Mouse (Mus musculus): ENCODE data around the gene Ttll8.

Gene Ttll8

DNA sequence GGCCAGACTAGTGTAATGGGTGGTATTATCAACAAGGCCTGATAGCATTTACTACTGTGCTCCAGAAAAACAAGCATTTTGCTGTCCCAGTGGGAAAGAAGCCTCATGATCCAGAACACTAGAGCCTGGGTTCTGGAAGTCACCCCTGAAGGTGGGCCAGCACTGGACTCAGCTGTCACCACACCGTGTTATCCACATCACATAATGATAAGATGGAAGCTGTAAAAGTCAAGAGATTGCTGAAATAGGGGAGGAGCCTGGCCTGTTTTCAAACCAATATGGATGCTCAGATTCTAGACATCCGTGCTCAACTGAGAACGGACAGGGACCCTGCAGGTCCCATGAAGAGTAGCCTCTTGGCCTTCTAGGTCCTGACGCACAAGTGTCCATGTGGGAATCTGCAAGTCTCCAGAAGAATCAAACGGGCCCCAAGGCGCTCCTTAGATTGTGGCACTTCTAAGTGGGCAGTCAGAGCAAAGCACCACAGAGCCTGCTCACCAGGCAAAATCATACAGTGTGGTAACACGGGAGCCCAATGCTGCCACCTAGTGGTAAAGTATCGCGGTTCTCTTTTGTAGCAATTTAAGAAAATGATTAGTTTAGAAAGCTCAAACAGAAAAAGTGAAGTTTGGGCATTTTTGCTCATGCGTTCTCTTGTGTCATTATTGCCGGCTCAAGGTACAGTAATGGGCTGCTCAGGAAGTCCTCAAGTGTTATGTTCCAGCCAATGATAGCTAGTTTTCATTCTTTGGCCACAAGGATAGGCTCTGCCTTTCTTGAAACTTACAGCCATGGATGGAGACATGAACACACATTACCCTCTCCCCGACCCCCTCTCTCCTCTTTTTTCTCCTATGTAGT is 32.9 kb downstream of the Ttll8 start:
- peak; percentile 59 for DNase-seq

DNA sequence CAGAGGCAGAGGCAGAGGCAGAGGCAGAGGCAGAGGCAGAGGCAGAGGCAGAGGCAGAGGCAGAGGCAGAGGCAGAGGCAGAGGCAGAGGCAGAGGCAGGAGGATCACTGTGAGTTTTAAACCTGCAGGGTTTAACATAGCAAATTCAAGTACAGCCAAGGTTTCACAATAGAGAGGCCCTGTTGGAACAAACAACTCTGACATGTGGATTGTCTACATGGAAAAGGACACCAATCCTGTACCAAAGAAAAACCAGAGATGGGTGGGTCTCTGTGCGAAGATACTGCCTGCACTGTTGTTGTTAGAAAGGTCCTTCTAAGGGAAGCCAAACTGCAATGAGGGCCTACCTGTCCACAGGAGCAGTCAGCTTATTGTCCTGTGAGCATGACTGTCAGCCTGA is 34.2 kb downstream of the Ttll8 start:
- DNase-seq: no peak

DNA sequence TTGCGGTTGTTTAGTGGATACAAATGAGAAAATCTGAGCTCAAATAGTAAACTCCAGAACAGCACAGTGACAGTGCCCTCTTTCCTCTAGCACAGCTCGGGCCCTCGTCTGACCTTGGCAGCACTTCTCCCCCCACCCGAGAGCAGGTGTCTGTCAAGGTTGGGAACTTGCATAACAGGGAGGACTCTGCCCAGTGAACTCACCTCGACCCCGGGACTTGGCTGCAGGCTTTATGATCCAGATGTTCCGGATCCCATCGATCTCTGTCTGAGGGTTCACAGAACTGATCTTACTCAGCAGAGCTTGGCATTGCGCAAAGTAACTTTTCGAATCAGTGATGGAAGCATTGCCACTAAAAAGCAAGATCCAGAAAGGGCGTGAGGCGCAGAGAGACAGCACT is 34.9 kb downstream of the Ttll8 start:
- DNase-seq: no peak

DNA sequence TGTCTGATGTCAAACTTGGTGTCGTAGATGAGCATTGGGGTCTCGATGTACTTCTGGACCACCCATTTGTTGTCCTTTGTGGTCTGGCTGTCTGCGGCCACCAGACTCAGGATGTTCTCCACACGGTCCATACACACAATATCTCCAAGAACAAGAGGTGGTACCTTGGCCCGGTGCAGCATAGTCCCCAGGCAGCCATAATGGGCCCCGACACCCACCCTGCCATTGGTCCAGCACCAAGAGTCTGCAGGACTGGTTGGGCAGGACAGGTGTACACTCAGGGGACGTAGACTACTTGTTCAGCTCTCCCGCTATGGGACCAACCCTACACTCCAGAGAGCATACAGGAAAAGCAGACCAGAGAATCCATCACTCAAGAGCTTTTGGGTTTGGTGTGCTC is 37.1 kb downstream of the Ttll8 start:
- DNase-seq: no peak

GRCm38 (mm10) chr15:88916366-88916765 is 37.9 kb downstream of the Ttll8 start:
- no peak for DNase-seq

GRCm38 (mm10) chr15:88915046-88915445 is 39.2 kb downstream of the Ttll8 start:
- no peak for DNase-seq

DNA sequence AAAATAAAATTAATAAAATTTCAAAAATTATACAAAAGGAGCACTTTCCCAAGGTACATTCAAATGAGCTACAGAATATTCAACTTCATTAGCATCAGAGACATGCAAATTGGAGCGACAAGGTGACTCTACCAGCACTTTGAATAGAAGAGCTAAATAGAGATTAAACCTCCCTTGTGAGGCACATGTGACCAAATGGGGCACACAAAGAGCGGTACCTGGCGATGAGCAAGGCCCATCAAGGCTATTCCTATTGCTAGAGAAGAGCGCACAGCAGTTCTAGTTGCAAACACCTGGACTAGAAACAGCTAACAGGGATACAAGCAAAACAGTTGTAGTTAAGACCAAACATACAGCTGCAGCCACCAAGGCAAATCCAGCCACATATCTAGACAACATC is 47.9 kb downstream of the Ttll8 start:
- no peak for DNase-seq

GRCm38 (mm10) chr15:88904056-88904811 is 50.0 kb downstream of the Ttll8 start:
- no peak for DNase-seq

DNA sequence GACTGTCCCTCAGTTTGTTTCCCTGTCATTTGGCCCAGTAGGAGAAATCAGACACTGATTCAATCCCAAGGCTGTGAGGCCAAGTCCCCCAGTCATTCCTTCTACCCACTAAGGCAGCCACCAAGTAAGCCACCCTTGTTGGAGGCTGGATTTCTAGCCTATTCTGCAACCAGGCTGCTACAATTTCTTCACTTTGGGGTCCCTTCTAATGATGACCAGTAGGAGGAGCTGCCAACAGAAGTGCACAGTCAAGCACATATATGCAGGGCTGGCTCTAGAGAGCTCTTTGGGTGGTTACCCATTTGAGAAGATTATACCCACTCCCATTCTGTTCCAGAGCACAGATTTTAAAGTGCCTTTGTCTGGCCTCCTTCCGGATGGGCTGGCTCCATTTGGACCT is 51.1 kb downstream of the Ttll8 start:
- no peak for DNase-seq

DNA sequence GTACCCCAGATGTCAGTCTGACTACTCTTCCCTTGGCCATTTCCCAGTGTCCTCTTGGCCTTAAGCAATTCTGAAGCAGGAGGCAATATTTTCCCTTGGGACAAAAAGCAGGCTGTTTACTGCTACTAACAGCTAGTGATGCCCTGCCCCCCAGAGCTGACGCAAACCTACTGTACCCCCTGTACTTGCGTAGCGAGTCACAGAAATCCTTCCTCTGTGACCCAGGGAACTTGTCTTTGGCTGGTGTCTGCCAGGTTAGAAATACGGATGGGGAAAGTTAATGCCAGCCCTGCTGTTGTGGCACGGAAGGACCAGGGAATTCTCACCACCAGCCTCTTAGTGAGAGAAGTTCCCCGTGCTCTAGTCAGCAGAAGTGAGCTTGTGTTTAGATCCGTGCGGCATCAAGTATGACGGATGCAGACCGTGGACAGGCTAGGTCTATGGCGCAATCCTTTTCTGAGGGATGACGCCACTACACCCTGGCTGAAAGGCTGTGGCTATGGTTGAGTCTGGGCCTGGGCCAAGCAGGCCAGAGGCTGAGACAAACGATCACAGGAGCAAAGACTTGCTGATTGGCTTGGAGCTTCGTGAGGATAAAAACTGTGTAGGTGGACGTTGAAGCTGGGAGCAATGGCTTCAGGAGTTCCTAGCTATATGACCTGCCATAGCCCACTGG is 51.9 kb downstream of the Ttll8 start:
- DNase-seq: no peak

GRCm38 (mm10) chr15:88896341-88896980 is 57.8 kb downstream of the Ttll8 start:
- DNase-seq: no peak

GRCm38 (mm10) chr15:88895891-88896290 is 58.3 kb downstream of the Ttll8 start:
- DNase-seq: no peak

GRCm38 (mm10) chr15:88895119-88895518 is 59.1 kb downstream of the Ttll8 start:
- no peak for DNase-seq

DNA sequence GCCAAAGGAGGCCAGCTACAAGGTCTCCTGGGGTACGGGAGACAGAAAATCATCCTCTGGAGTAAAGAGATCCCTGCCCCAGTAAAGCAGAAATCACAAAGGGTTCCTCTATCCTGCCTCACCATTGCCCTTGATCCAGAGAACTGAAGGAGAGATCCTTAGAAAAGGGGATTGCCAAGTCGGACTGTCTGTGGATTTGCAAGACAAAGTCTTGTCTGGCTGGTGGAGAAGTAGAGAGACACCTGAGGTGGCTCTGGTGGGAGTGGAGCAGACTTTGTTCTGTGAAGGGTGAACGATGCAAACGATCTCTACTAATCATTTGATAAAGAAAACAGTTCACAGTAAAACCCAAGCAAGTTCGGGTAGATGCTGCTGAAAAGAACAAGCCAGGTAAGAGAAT is 61.3 kb downstream of the Ttll8 start:
- DNase-seq: no peak

- DNase-seq: no peak
These were observed 62.0 kb downstream of the Ttll8 start for GRCm38 (mm10) chr15:88892252-88892651.

- DNase-seq: no peak
These were observed 62.6 kb downstream of the Ttll8 start for GRCm38 (mm10) chr15:88891676-88892040.

GRCm38 (mm10) chr15:88890751-88891675 is 63.2 kb downstream of the Ttll8 start:
- peak; percentile 86 for DNase-seq

DNA sequence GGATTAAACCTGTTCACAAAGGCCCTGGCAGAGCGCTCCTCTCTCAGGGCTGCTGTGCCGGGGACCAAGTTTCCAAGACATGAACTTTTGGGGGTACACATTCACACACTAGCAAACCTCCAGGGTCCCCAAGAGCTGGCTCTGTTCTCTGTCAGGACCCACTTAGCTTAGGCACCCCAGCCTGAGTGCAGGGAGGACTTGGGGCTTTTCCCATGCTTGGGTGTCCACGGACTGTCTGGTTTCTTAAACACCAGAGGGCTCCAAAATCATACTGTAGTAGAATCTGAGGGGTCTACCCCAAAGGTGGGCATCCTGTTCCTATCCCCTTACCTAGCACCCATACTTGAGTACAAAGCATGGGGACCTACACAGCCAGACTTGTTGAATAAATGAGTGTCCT is 64.2 kb downstream of the Ttll8 start:
- DNase-seq: no peak

DNA sequence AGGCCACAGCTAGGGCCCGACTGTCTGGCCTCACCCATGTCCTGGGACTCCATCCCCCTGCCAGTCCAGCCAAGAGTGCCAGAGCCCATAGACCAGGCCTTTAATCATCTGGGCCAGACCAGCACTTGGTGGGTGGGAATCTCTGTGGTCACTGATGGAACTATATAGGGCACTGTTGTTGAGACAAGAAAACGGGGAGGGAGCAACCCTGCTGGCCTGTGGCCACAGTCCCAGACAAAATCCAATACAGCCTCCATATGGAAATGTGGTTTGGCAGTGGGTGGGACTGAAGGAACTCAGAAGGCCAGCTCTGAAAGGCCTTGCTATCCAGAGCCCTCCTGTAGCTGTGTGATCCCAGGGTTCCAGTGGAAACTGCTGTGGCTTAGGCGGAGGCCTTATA is 65.2 kb downstream of the Ttll8 start:
- DNase-seq: no peak

GRCm38 (mm10) chr15:88885376-88885775 is 68.8 kb downstream of the Ttll8 start:
- DNase-seq: no peak

GRCm38 (mm10) chr15:88883342-88883741 is 70.9 kb downstream of the Ttll8 start:
- no peak for DNase-seq

DNA sequence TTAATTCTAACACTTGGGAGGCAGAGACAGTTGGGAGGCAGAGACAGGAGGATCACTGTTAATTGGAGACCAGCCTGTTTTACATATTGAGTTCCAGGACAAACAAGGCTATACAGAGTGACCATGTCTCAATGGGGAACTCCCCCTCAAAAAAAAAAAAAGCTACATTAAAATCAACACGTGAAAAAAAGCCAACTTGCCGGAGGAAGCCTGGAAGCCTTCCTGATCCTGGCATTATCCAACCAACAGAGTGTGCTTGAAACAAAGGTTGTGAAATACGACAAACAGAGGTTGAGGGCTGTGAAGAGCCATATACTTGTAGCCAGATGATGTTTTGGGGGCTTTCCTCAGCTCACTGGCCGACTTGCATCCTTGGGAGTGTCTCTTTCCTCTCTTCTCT is 71.4 kb downstream of the Ttll8 start:
- no peak for DNase-seq

All from layer of hippocampus, adult 9-11 months (tissue).